Mouse (Mus musculus): ENCODE measurements around the gene Eral1. TPM values are rescaled to one million over a fixed set of nuclear protein-coding genes. Genes with fewer than 3 reads are reported as not detected.

Gene Eral1
- total and polyA plus RNA-seq, 2 experiments from 2014 or later = 26.1 to 30.7 TPM

DNA sequence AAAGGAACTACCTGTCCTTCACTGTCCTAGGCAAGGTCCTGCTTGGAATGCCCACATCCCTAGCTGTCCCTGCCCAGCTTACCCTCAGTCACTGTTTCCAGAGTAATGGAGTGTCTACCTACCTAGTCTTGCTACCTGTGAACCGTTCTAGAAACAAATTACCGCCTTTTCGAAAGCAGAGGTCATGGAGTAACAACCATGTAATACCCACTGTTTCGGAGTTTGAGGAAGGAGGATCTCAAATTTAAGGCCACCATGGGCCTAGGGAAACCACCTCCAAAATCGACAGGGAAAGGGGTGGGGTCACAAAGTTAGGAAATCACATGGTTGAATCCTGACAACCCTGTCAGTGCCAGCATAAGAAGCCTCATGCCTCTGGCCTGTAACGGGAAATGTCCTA lies 48.8 kb downstream of the Eral1 start:
- 47% methylated on average over 6 of the region's 6 CpGs for WGBS
- Histone ChIP-seq H3K4me2 (ENCODE audit: low read depth, low read length, poor library complexity, severe bottlenecking) (peak overlapping the region; percentile 67), H3K36me3 (ENCODE audit: insufficient read depth, low read length) (peaks cover 31% of the 10 kb centered on the region), H3K4me1 (ENCODE audit: insufficient read depth, low read length) (peaks cover 9% of the 10 kb centered on the region; the same call in 1 of the 2 replicates), H3K9ac (replicated peaks; ENCODE audit: low read length, poor library complexity, severe bottlenecking) (no peak overlapping the region), H3K9me3 (ENCODE audit: low read length) (no peaks in the 10 kb centered on the region), H3K4me3 (ENCODE audit: low read depth, low read length) (peak overlapping the region; percentile 82), H3K27me3 (ENCODE audit: insufficient read depth, low read length) (no peaks in the 10 kb centered on the region), H3K27ac (ENCODE audit: low read depth, low read length) (peak overlapping the region; percentile 95; the same call in 1 of the 2 replicates)
- ATAC-seq (ENCODE audit: low FRiP score) (no peak), DNase-seq (ENCODE audit: low spot score) (no peak)
- TF ChIP-seq CTCF (IDR thresholded peaks at IDR 0.05) = no peak

DNA sequence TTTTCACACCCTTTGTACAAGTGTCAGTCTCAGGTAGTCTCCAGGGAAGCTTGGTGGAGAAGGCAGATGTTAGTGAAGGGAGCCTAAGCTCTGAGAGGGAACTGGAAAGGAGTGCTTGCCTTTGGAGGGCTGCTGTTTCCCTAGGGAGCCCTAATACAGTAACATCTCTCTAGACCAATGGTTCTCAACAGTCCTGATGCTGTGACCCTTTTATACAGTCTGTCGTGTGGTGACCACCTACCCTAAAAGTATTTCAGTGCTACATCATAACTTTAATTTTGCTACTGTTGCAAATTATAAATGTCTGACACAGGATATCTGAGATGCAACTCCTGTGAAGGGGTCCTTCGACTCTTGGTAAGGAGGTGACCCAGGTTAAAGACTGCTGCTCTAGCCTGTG lies 49.6 kb downstream of the Eral1 start:
- Histone ChIP-seq H3K9me3 (ENCODE audit: low read length) (no peaks in the 10 kb centered on the region), H3K27ac (ENCODE audit: low read depth, low read length) (no peak overlapping the region), H3K9ac (replicated peaks; ENCODE audit: low read length, poor library complexity, severe bottlenecking) (no peak overlapping the region), H3K4me1 (ENCODE audit: insufficient read depth, low read length) (peaks cover 9% of the 10 kb centered on the region; the same call in 1 of the 2 replicates), H3K4me2 (ENCODE audit: low read depth, low read length, poor library complexity, severe bottlenecking) (no peak overlapping the region), H3K27me3 (ENCODE audit: insufficient read depth, low read length) (no peaks in the 10 kb centered on the region), H3K36me3 (ENCODE audit: insufficient read depth, low read length) (peaks cover 32% of the 10 kb centered on the region), H3K4me3 (ENCODE audit: low read depth, low read length) (no peak overlapping the region)
- TF ChIP-seq CTCF (IDR thresholded peaks at IDR 0.05) = no peak
- no peak for ATAC-seq (ENCODE audit: low FRiP score)
- 82% methylated on average over 2 of the region's 2 CpGs for WGBS
- DNase-seq (ENCODE audit: low spot score) = no peak

DNA sequence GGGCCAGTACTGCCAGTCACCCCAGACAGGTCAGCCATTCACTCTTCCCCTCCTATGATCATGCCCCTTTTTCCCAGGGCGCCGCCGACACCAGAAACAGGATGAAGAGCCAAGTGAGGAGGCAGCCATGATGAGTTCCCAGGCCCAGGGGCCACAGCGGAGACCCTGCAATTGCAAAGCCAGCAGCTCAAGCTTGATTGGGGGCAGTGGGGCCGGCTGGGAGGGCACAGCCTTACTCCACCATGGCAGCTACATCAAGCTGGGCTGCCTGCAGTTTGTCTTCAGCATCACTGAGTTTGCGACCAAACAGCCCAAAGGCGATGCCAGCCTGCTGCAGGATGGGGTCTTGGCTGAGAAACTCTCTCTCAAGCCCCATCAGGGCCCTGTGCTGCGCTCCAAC lies 50.9 kb downstream of the Eral1 start:
- Histone ChIP-seq H3K9me3 (ENCODE audit: low read length) (no peaks in the 10 kb centered on the region), H3K27me3 (ENCODE audit: insufficient read depth, low read length) (no peaks in the 10 kb centered on the region), H3K9ac (replicated peaks; ENCODE audit: low read length, poor library complexity, severe bottlenecking) (no peak overlapping the region), H3K36me3 (ENCODE audit: insufficient read depth, low read length) (peaks cover 36% of the 10 kb centered on the region), H3K4me2 (ENCODE audit: low read depth, low read length, poor library complexity, severe bottlenecking) (no peak overlapping the region), H3K27ac (ENCODE audit: low read depth, low read length) (no peak overlapping the region), H3K4me3 (ENCODE audit: low read depth, low read length) (no peak overlapping the region), H3K4me1 (ENCODE audit: insufficient read depth, low read length) (peaks cover 9% of the 10 kb centered on the region; the same call in 1 of the 2 replicates)
- WGBS = 87% methylated on average over 8 of the region's 8 CpGs
- no peak for ATAC-seq (ENCODE audit: low FRiP score)
- TF ChIP-seq CTCF (IDR thresholded peaks at IDR 0.05) = no peak
- DNase-seq (ENCODE audit: low spot score) = no peak

DNA sequence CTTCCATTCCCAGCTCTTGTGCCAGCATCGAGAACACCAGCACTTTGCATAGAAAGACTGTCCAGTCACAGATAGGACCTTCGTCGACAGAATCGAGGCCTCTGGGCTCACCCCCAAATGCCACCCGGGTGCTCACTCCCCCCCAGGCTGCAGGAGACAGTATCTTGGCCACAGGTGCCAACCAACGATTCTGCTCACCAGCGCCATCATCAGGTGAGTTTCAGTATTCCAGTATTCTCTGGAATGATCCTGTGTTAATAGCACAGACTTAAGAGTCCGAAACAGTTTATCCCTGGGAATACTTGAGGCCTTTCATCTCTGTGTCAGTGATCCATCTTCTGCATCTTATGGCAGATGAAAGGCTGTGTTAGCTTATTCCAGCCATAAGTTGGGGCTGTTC lies 56.6 kb downstream of the Eral1 start:
- Histone ChIP-seq H3K4me3 (ENCODE audit: low read depth, low read length) (no peak overlapping the region), H3K9ac (replicated peaks; ENCODE audit: low read length, poor library complexity, severe bottlenecking) (no peak overlapping the region), H3K4me2 (ENCODE audit: low read depth, low read length, poor library complexity, severe bottlenecking) (no peak overlapping the region), H3K4me1 (ENCODE audit: insufficient read depth, low read length) (no peaks in the 10 kb centered on the region), H3K27me3 (ENCODE audit: insufficient read depth, low read length) (no peaks in the 10 kb centered on the region), H3K36me3 (ENCODE audit: insufficient read depth, low read length) (peaks cover 54% of the 10 kb centered on the region), H3K9me3 (ENCODE audit: low read length) (no peaks in the 10 kb centered on the region), H3K27ac (ENCODE audit: low read depth, low read length) (no peak overlapping the region)
- DNase-seq (ENCODE audit: low spot score) (peak; percentile 54), ATAC-seq (ENCODE audit: low FRiP score) (no peak)
- 79% methylated on average over 8 of the region's 8 CpGs for WGBS
- TF ChIP-seq CTCF (IDR thresholded peaks at IDR 0.05) = peak; percentile 62

MicroRNA genes within 50 kb of the gene (microRNA counts, 519-probe panel; counts per million panel counts)
- microRNA mmu-miR-144 = 3,453 counts per million, percentile 74 among the panel's probes with 10 or more counts
- microRNA mmu-miR-451 = 3,530 counts per million, percentile 75 among the panel's probes with 10 or more counts

Small RNAs within 50 kb of the gene (microRNA-seq; reads per million reads assigned to microRNA genes)
- gene Mir144 (ENCODE audit: borderline number of aligned reads) = 31.2 reads per million, percentile 32 among the genes with 10 or more reads in this experiment
- gene Mir451a (ENCODE audit: borderline number of aligned reads) = not detected
- gene Mir451b (ENCODE audit: borderline number of aligned reads) = not detected

Other genes starting within 250 kb of the Eral1 start
- 3.4 and 3.6 TPM in 2 replicates for gene Pipox, start 186.3 kb downstream of the Eral1 start, total RNA-seq (2014; rRNA removed)
- gene Pipox, start 186.3 kb downstream of the Eral1 start, polyA plus RNA-seq (2015; fragmentation: Nextera tagmentation; extraction: Ambion mirVana) = 3.8 and 5.1 TPM in 2 replicates
- 160 and 173 TPM in 2 replicates for gene Sez6, start 149.6 kb downstream of the Eral1 start, total RNA-seq (2014; rRNA removed)
- gene Sez6, start 149.6 kb downstream of the Eral1 start, polyA plus RNA-seq (2015; fragmentation: Nextera tagmentation; extraction: Ambion mirVana) = 121 and 125 TPM in 2 replicates
- 31.6 and 53.9 TPM in 2 replicates for gene Phf12, start 97.6 kb downstream of the Eral1 start, total RNA-seq (2014; rRNA removed)
- gene Phf12, start 97.6 kb downstream of the Eral1 start, polyA plus RNA-seq (2015; fragmentation: Nextera tagmentation; extraction: Ambion mirVana) = 9.3 and 9.9 TPM in 2 replicates
- 69.3 and 77.7 TPM in 2 replicates for gene Dhrs13, start 48.1 kb downstream of the Eral1 start, total RNA-seq (2014; rRNA removed)
- gene Dhrs13, start 48.1 kb downstream of the Eral1 start, polyA plus RNA-seq (2015; fragmentation: Nextera tagmentation; extraction: Ambion mirVana) = 61.9 and 62.1 TPM in 2 replicates
- 67.3 and 87.1 TPM in 2 replicates for gene Flot2, start 42.5 kb downstream of the Eral1 start, total RNA-seq (2014; rRNA removed)
- gene Flot2, start 42.5 kb downstream of the Eral1 start, polyA plus RNA-seq (2015; fragmentation: Nextera tagmentation; extraction: Ambion mirVana) = 92.7 and 97.9 TPM in 2 replicates
- gene Fam222b, start 14.3 kb upstream of the Eral1 start, total RNA-seq (2014; rRNA removed) = 27.2 and 34.5 TPM in 2 replicates
- 28.2 and 29.1 TPM in 2 replicates for gene Fam222b, start 14.3 kb upstream of the Eral1 start, polyA plus RNA-seq (2015; fragmentation: Nextera tagmentation; extraction: Ambion mirVana)
- 80.5 and 89.5 TPM in 2 replicates for gene Traf4, start 85.2 kb upstream of the Eral1 start, total RNA-seq (2014; rRNA removed)
- 68.4 and 71.1 TPM in 2 replicates for gene Traf4, start 85.2 kb upstream of the Eral1 start, polyA plus RNA-seq (2015; fragmentation: Nextera tagmentation; extraction: Ambion mirVana)
- gene Nek8, start 96.3 kb upstream of the Eral1 start, total RNA-seq (2014; rRNA removed) = 7.1 and 7.6 TPM in 2 replicates
- 4.5 and 5.7 TPM in 2 replicates for gene Nek8, start 96.3 kb upstream of the Eral1 start, polyA plus RNA-seq (2015; fragmentation: Nextera tagmentation; extraction: Ambion mirVana)
- 12.6 and 24.0 TPM in 2 replicates for gene Tlcd1, start 96.3 kb upstream of the Eral1 start, total RNA-seq (2014; rRNA removed)
- gene Tlcd1, start 96.3 kb upstream of the Eral1 start, polyA plus RNA-seq (2015; fragmentation: Nextera tagmentation; extraction: Ambion mirVana) = 18.1 and 25.4 TPM in 2 replicates
- gene Rpl23a, start 103.2 kb upstream of the Eral1 start, total RNA-seq (2014; rRNA removed) = 753 and 863 TPM in 2 replicates
- 853 and 860 TPM in 2 replicates for gene Rpl23a, start 103.2 kb upstream of the Eral1 start, polyA plus RNA-seq (2015; fragmentation: Nextera tagmentation; extraction: Ambion mirVana)
- gene Rab34, start 108.0 kb upstream of the Eral1 start, total RNA-seq (2014; rRNA removed) = 71.3 and 78.4 TPM in 2 replicates
- gene Rab34, start 108.0 kb upstream of the Eral1 start, polyA plus RNA-seq (2015; fragmentation: Nextera tagmentation; extraction: Ambion mirVana) = 65.0 and 65.5 TPM in 2 replicates
- gene Proca1, start 113.0 kb upstream of the Eral1 start, total RNA-seq (2014; rRNA removed) = 1.0 TPM in 2 replicates
- 3.3 and 4.8 TPM in 2 replicates for gene Proca1, start 113.0 kb upstream of the Eral1 start, polyA plus RNA-seq (2015; fragmentation: Nextera tagmentation; extraction: Ambion mirVana)
- 76.3 and 106 TPM in 2 replicates for gene Sdf2, start 165.4 kb upstream of the Eral1 start, total RNA-seq (2014; rRNA removed)
- gene Sdf2, start 165.4 kb upstream of the Eral1 start, polyA plus RNA-seq (2015; fragmentation: Nextera tagmentation; extraction: Ambion mirVana) = 114 and 115 TPM in 2 replicates
- 37.4 and 37.6 TPM in 2 replicates for gene Supt6, start 165.6 kb upstream of the Eral1 start, total RNA-seq (2014; rRNA removed)
- gene Supt6, start 165.6 kb upstream of the Eral1 start, polyA plus RNA-seq (2015; fragmentation: Nextera tagmentation; extraction: Ambion mirVana) = 19.0 and 19.4 TPM in 2 replicates
- 71.1 and 71.4 TPM in 2 replicates for gene 2610507B11Rik, start 181.4 kb upstream of the Eral1 start, total RNA-seq (2014; rRNA removed)
- gene 2610507B11Rik, start 181.4 kb upstream of the Eral1 start, polyA plus RNA-seq (2015; fragmentation: Nextera tagmentation; extraction: Ambion mirVana) = 40.8 and 49.2 TPM in 2 replicates
- 0.22 and 0.38 TPM in 2 replicates for gene BC030499, start 210.5 kb upstream of the Eral1 start, total RNA-seq (2014; rRNA removed)
- 0.12 TPM in 1 of 2 replicates, not detected in the other for gene BC030499, start 210.5 kb upstream of the Eral1 start, polyA plus RNA-seq (2015; fragmentation: Nextera tagmentation; extraction: Ambion mirVana)
- 3.1 and 3.6 TPM in 2 replicates for gene Spag5, start 221.1 kb upstream of the Eral1 start, total RNA-seq (2014; rRNA removed)
- 2.2 and 2.4 TPM in 2 replicates for gene Spag5, start 221.1 kb upstream of the Eral1 start, polyA plus RNA-seq (2015; fragmentation: Nextera tagmentation; extraction: Ambion mirVana)
- 265 and 359 TPM in 2 replicates for gene Aldoc, start 242.6 kb upstream of the Eral1 start, total RNA-seq (2014; rRNA removed)
- 224 and 305 TPM in 2 replicates for gene Aldoc, start 242.6 kb upstream of the Eral1 start, polyA plus RNA-seq (2015; fragmentation: Nextera tagmentation; extraction: Ambion mirVana)
- gene Pigs, start 248.0 kb upstream of the Eral1 start, total RNA-seq (2014; rRNA removed) = 62.4 and 67.2 TPM in 2 replicates
- gene Pigs, start 248.0 kb upstream of the Eral1 start, polyA plus RNA-seq (2015; fragmentation: Nextera tagmentation; extraction: Ambion mirVana) = 82.6 and 91.0 TPM in 2 replicates

Measured in midbrain, postnatal 0 days (tissue).